In the genomic region with DNA sequence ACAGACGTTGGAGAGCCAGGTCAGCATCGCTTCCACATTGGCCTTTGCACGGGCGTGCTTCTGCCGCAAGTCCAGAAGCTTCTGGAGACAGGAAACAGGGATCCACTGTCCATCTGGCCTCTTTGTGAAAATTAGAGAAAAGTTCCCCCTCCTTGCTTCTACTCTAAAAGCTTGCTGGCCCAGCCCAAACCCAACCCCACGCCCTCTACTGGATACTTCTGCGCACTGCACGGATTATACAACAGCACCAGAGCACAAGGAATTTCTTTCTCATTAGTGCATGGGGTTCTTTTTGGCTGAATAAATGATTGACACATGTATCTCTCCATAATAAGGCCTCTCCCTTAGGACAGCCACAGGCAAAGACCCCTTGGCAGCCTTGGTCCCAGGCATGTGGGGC, we compare ENCODE assay signal across 9 mouse cellular contexts. TPM values are rescaled to one million over a fixed set of nuclear protein-coding genes. Genes with fewer than 3 reads are reported as not detected.
A peak's percentile ranks its signal among the peaks of the same experiment; 100 is the strongest.
DNase-seq lines count a peak whose midpoint lies in the region; ATAC-seq and TF ChIP-seq lines count a peak whose summit lies in the region.
"Had no signal": no experiment of that assay in that cellular context is flagged by ENCODE, and none has a peak within 500 bp of the region (broad histone marks: within the 10 kb centered on the region; RNA-seq: fewer than 3 reads in every experiment).

No protein-coding gene starts in this region.

- no peak for ATAC-seq in heart, embryonic 11.5 days (replicated peaks; ENCODE audit: insufficient number of reproducible peaks, low FRiP score, low TSS enrichment)
- no peak for ATAC-seq in erythroid progenitor cell, adult 5-6 weeks (replicated peaks; ENCODE audit: low FRiP score, poor library complexity, severe bottlenecking)

- peak; percentile 66 for TF ChIP-seq CTCF in heart, adult 2 months (IDR thresholded peaks at IDR 0.05)
- no peak for TF ChIP-seq CTCF in thymus, adult 2 months (IDR thresholded peaks at IDR 0.05; ENCODE audit: borderline replicate concordance, control insufficient read depth, extremely low read depth, insufficient read depth, low read length, poor library complexity)

- intact Hi-C loops in heart, adult 2 months (cut with DNase I) = no loop called here
- intact Hi-C loops in heart, postnatal 14 days (cut with DNase I) = no loop called here

- no peak overlapping the region for H3K27ac ChIP-seq in heart, adult 2 months
- H3K27ac ChIP-seq in heart, embryonic 11.5 days (ENCODE audit: low read depth, low read length) = no peak overlapping the region
- H3K27ac ChIP-seq in thymus, adult 2 months (ENCODE audit: control insufficient read depth, insufficient read depth, low read length) = no peak overlapping the region
- H3K27ac ChIP-seq: lung, embryonic 15.5 days had no signal

- peaks cover 10% of the 10 kb centered on the region for H3K4me1 ChIP-seq in heart, adult 2 months (ENCODE audit: control insufficient read depth, insufficient read depth, low read length)
- peaks cover 8% of the 10 kb centered on the region for H3K4me1 ChIP-seq in heart, embryonic 11.5 days (ENCODE audit: control insufficient read depth, insufficient read depth, low read length)
- H3K4me1 ChIP-seq in thymus, adult 2 months (replicated peaks; ENCODE audit: control insufficient read depth, insufficient read depth, low read length) = no peaks in the 10 kb centered on the region

- no peaks in the 10 kb centered on the region for H3K36me3 ChIP-seq in heart, adult 2 months (ENCODE audit: control insufficient read depth, insufficient read depth, low read length)
- no peaks in the 10 kb centered on the region for H3K36me3 ChIP-seq in heart, embryonic 11.5 days (ENCODE audit: control insufficient read depth, insufficient read depth, low read length)
- no peaks in the 10 kb centered on the region for H3K36me3 ChIP-seq in thymus, adult 2 months (ENCODE audit: control insufficient read depth, insufficient read depth, low read length)
- H3K36me3 ChIP-seq: lung, embryonic 15.5 days had no signal

- no peak overlapping the region for H3K4me3 ChIP-seq in heart, adult 2 months
- H3K4me3 ChIP-seq in heart, embryonic 11.5 days (ENCODE audit: low read depth, low read length) = no peak overlapping the region
- H3K4me3 ChIP-seq in thymus, adult 2 months (ENCODE audit: control insufficient read depth, insufficient read depth, low read length) = no peak overlapping the region
- H3K4me3 ChIP-seq: lung, embryonic 15.5 days had no signal

- TF ChIP-seq EP300 in heart, adult 2 months (IDR thresholded peaks at IDR 0.05; ENCODE audit: insufficient read depth, low read depth, low read length) = no peak

- H3K4me2 ChIP-seq in heart, embryonic 11.5 days = no peak overlapping the region
- H3K4me2 ChIP-seq: lung, embryonic 15.5 days had no signal

- TF ChIP-seq POLR2A in heart, adult 2 months (IDR thresholded peaks at IDR 0.05; ENCODE audit: insufficient read depth, low read depth, low read length) = no peak
- TF ChIP-seq POLR2A in thymus, adult 2 months (IDR thresholded peaks at IDR 0.05; ENCODE audit: control insufficient read depth, extremely low read depth, insufficient read depth, low read length, poor library complexity) = no peak

- no peak overlapping the region for H3K9ac ChIP-seq in heart, adult 2 months (ENCODE audit: low read depth, low read length)
- no peak overlapping the region for H3K9ac ChIP-seq in heart, embryonic 11.5 days (ENCODE audit: low read depth, low read length)
- H3K9ac ChIP-seq: lung, embryonic 15.5 days had no signal

- H3K9me3 ChIP-seq in heart, embryonic 11.5 days (replicated peaks; ENCODE audit: control insufficient read depth, low read length) = no peaks in the 10 kb centered on the region
- H3K9me3 ChIP-seq: lung, embryonic 15.5 days had no signal

- peak; percentile 52 to 64 for DNase-seq in heart, adult 2 months
- peak; percentile 9 for DNase-seq in thymus, adult 2 months
- no peak for DNase-seq in thymus, postnatal 10 days (ENCODE audit: low spot score in 2 of 2)
- peak; percentile 49 for DNase-seq in cerebellum, adult 9-11 months
- DNase-seq in heart, postnatal 14 days = peak; percentile 54 to 73
- peak; percentile 50 for DNase-seq in lung, postnatal 10 days

- H3K27me3 ChIP-seq in heart, adult 2 months (ENCODE audit: control insufficient read depth, insufficient read depth, low read length) = no peaks in the 10 kb centered on the region; the same call in 1 of the 2 replicates
- peaks cover 20% of the 10 kb centered on the region for H3K27me3 ChIP-seq in heart, embryonic 11.5 days (ENCODE audit: control insufficient read depth, insufficient read depth, low read length)
- H3K27me3 ChIP-seq in thymus, adult 2 months (ENCODE audit: control insufficient read depth, insufficient read depth, low read length) = no peaks in the 10 kb centered on the region; the same call in 1 of the 2 replicates

- 55% methylated on average over 8 of the region's 8 CpGs for WGBS in heart, adult 2 months
- 25% methylated on average over 8 of the region's 8 CpGs for WGBS in heart, embryonic 11.5 days (ENCODE audit: insufficient replicate concordance)
- 87% methylated on average over 8 of the region's 8 CpGs for WGBS in thymus, adult 2 months

- H3K79me2 ChIP-seq in heart, adult 2 months (replicated peaks; ENCODE audit: control insufficient read depth, insufficient read depth, low read length) = no peaks in the 10 kb centered on the region

RNA-seq across cellular contexts. Expression of gene Arhgap22, which starts 32.6 kb away (rescaled TPM):
- total RNA-seq in heart, adult 2 months (2021) = 1 to 10 TPM; 1.3 to 1.6 TPM
- 3.0 and 3.3 TPM in 2 replicates for polyA plus RNA-seq in heart, adult 2 months (2012; rRNA removed)
- 3.5 and 4.5 TPM in 2 replicates for polyA plus RNA-seq in heart, embryonic 11.5 days (2014; fragmentation: Nextera tagmentation; extraction: Ambion mirVana)
- polyA plus RNA-seq in thymus, adult 2 months (2012; rRNA removed) = 12.8 and 16.2 TPM in 2 replicates
- total RNA-seq in heart, postnatal 14 days (2021) = 1 to 10 TPM in 1 of 2 experiments, under 1 TPM in 1; 0.95 to 1.0 TPM
- total RNA-seq in erythroid progenitor cell, adult 5-6 weeks (2015; ENCODE audit: low replicate concordance) = not detected in 2 replicates
- total RNA-seq in erythroid progenitor cell, adult 5-6 weeks (2017; ENCODE audit: low replicate concordance) = 3.1 TPM in 1 of 2 replicates, not detected in the other

Comparison
In these comparisons a context has a peak if more than half of its experiments do, and no peak if none do; other contexts are left out.
1. DNase-seq: peak in heart, adult 2 months (2 of 2), thymus, adult 2 months (single experiment), cerebellum, adult 9-11 months (single experiment), heart, postnatal 14 days (2 of 2) and lung, postnatal 10 days (single experiment); none in thymus, postnatal 10 days (0 of 2).